Mouse (Mus musculus): Measurements from ENCODE around the gene Ptpn11. TPM values are rescaled to one million over a fixed set of nuclear protein-coding genes. Genes with fewer than 3 reads are reported as not detected.
A peak's percentile ranks its signal among the peaks of the same experiment; 100 is the strongest.

Gene Ptpn11
- total RNA-seq, 2 experiments from 2014 or later: 166 to 210 TPM

DNA sequence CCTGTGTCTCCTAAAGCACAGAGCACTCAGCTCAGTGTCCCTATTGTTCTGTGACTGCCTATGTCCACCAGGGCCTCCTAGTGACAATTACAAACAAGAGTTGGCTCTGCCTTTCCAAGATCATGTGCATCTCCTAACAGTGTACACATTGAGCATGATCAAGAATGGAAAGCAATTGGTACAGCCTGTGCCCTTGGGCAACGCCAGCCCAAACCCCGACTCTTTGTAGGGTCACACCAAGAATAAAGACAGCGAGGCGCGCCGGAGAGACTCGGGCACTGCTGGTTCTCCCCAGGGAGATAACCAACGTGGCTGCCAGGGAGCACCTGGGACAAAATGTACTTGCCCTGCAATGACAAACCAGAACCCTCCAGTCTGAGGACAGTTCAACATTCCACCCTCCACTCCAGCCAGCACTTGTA lies 3.6 kb downstream of the Ptpn11 start:
- DNase-seq: peak; percentile 45 to 67
- intact Hi-C loops (cut with DNase I): no loop called here

DNA sequence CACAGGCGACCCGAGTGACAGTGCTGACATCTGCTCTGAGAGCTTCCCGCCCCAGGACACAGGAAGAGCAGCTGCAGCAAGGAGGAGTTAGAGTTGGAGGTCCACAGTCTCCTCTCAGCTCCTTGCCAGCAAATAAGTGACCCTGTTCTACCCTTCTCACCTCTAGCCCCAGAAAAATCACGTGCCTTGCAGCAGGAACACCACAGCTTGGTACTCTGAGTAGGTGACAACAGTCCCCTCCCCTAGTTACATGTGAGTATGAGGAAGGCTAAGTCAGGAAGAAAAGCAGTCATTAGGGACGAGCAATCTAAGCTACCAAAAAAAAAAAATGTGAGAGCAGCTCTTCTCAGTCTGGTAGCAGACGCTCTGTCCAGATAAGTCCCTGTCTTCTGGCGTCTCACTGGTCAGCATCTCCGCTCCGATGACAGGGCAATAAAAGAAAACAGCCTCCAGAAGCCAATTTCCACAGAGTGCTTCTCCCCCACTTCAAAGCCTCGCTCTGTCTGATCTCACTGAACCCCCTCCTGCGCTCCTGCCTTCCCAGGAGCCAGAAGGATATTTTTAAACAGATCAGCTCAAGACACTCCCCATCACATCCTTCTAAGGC lies 6.1 kb downstream of the Ptpn11 start:
- intact Hi-C loops (cut with DNase I): no loop called here
- no peak for DNase-seq

DNA sequence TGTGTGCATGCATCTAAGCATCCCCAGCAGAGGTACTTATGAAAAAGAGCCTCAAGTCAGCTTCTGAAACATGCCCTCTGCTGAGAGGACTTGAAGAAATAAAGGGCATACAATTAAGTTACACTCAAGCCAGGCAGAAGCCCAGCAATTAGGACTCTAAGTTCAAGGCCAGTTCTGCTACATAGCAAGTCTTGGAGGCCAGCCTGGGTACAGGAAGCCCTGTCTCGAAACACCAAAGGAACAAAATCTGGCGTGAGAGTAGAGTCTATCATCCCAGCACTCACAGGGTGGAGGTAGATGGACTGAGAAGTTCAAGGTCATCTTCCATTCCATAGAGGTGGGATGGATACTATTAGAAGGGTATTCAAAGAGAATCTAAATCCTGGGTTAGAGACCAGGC lies 6.8 kb downstream of the Ptpn11 start:
- intact Hi-C loops (cut with DNase I): no loop called here
- DNase-seq: no peak

DNA sequence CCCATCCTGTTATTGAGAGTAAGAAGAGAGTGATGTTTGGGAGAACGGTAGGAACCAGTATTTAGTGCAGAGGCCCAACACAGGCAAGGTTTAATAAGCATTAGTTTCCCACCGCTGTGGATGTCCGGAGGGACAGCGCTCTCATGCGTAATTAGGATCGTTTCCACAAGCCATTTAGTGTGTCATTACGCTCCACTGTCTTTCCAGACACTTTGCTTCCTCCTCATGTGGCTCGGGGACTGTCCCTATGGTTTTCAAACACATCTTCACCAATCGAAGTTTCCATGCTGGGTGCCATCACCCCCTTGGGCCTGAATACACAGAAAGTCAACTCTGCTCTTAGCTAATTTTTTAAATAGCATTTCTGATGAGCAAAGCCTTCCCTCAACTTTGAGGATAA lies 7.9 kb downstream of the Ptpn11 start:
- intact Hi-C loops (cut with DNase I): no loop called here

DNA sequence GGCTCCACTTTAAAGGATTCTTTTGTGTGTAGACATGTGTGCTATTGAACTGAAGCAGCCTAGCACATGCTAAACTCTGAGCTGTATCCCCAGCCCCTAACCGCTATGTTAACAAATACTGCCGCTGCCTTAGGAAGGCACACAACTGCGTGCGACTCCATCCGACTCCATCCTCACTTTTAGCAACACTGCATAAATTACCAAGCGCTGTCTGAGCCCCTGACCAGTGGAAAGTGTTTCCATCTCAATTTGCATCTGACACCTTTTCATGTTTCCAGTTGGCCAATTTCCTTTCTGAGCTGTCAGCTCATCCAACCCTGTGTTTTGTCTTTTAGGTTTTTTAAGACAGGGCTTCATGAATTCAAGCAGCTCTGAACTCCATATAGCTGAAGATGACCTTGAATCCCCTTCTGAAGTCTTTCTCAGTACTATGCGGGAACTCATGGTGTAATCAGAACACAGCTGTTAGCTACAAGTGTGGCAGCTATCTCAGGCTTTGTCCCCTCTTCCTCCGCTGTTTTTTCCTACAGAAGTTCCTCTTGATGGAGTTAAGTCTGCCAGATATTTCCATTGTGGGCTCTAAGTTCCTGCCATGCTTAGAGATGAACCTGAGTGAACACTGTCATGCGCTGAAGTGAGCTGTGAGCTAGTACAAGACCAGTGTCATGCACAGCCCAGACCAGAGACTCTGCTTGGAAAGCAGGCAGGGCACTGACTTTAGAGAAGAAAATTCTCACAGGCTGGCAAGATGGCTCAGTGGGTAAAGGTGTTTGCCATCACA lies 11.9 kb downstream of the Ptpn11 start:
- DNase-seq: no peak
- intact Hi-C loops (cut with DNase I): no loop called here

More for the DNA sequence above, 7.9 kb downstream of the Ptpn11 start:
- no peak for DNase-seq

DNA sequence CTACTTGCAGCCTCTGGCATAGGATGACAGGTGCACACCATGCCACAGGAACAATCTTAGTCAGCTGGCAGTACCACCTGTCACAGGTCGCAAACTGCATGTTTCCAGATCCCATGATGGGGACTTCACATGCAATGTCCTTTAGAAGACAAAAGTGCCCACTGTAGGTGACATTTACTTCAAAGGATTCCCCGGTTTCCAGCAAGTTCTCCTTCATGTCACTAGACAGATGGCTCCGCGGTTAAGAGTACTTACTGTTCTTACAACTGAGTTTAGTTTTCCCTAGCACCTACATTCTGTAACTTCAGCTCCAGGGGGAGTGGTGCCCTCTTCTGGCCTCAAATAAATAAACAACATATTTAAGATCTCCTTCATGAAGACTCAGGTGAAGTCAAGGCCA lies 18.4 kb downstream of the Ptpn11 start:
- no peak for DNase-seq
- intact Hi-C loops (cut with DNase I): no loop called here

DNA sequence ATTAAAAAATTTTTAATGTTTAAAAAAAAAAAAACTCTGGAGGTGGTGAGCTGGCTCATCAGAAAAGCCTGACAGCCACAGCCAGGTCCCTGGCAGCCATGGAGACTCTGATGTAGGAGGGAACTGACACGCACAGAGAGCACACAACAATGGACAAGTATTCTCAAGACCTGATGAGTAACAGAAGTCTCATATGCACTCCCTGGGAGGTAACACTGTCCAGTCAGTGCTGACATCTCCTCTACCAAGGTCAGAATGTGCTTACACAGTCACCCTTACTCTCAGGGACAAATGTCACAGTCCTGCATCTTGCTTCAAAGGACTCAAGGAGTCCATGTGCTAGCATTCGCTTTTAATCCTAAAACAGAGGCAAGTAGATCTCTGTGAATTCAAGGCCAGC lies 21.6 kb downstream of the Ptpn11 start:
- intact Hi-C loops (cut with DNase I): loop anchor here (10.0 kb wide), 1 partner anchor 215 kb away; no protein-coding TSS in a partner anchor

DNA sequence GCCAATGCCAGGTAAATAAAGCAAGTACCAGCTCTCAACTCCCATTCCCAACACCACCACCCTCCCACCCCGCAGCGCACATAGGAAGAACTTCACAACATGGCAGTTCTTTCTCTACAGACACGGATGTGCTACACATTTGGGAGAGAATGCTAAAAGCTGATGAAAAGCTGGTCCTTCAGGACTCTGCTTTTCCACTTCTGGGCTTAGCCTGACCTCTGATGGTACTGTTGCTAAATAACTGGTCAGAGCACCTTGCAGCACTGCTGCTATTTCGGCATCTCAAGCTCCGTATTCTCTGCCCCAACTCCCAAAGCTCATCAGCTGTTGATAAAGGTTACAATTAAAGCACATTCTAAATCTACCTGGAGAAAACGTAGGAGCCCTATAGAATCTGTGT lies 24.3 kb downstream of the Ptpn11 start:
- intact Hi-C loops (cut with DNase I): loop anchor here (10.0 kb wide), 1 partner anchor 212 kb away; no protein-coding TSS in a partner anchor
- no peak for DNase-seq

More for the DNA sequence above, 21.6 kb downstream of the Ptpn11 start:
- no peak for DNase-seq

DNA sequence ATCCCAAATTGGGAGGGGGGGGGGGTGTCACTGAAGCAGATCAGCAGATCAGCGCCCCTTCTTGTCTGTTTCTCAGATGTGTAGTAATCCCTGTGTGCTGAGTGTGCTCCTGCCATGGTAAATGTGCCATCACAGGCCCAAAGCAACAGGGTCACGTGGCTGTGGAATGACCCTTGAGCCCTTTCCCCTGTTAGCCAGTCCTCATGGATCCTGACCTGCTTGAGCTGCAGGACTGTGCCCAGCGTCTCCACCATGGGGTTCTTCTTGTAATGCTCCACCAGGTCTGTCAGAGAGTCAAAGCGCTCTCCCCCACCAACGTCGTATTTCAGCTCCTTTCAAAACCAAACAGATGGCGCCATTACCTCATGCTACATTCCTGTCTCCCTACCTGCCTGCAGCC lies 28.3 kb downstream of the Ptpn11 start:
- intact Hi-C loops (cut with DNase I): loop anchor here (10.0 kb wide), 1 partner anchor 208 kb away; no protein-coding TSS in a partner anchor
- no peak for DNase-seq

DNA sequence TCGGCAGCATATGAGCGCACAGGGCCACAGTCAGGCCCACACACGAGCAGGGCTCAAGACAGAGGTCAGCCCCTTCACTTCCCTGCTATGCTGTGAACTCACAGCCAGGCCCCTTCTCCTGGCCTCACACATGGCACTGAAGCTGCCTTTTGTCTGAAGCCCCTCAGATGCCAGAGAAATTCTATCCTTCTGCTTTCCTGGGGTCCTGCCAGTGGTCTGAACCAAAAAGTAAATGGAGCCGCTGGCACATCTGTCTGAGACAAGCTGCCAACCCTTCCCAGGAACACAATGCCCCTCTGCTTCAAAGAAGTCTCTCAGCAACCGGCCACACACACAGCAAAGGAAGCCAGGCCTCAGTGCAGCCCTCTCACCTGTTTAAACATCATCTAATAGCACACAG lies 28.9 kb downstream of the Ptpn11 start:
- DNase-seq: no peak
- intact Hi-C loops (cut with DNase I): loop anchor here (10.0 kb wide), 1 partner anchor 207 kb away; no protein-coding TSS in a partner anchor

DNA sequence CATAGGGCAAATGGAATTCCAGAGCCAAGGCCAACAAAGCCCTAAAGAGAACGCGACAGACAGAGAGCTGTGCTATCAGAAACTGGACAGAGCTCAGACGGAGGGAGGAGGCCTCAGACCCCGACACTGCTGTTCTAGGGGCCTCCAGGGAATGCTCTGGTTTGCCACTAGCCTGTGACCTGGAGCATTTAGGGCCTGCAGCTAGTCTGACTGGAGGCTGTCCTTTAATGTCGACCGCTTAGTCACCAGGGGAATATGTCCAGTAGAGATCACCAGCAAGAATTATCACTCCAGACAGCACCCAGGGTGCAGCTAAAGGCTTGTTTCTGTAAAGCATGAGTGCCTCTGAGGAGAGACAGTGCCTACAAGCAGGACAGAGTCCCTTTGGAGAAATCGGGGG lies 32.2 kb downstream of the Ptpn11 start:
- intact Hi-C loops (cut with DNase I): no loop called here
- no peak for DNase-seq

DNA sequence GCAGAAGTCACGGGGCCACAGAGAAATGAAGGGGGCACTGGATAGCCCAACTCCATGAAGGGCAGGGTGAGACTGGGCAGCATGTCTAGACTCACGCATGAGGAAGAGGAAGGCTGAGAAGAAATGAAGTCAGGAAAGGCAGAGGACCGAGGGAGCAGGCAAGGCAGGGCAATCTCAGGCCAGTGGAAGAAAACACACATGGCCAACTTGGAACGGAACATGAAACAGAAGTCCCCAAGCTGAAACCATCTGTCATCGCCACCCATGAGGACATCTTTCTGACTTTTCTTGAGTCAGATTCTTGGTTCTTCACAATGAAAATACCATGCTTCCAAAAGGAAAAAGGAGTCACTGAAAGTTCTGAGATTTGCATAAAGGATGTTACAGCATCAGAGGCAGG lies 33.7 kb downstream of the Ptpn11 start:
- DNase-seq: no peak
- intact Hi-C loops (cut with DNase I): no loop called here

DNA sequence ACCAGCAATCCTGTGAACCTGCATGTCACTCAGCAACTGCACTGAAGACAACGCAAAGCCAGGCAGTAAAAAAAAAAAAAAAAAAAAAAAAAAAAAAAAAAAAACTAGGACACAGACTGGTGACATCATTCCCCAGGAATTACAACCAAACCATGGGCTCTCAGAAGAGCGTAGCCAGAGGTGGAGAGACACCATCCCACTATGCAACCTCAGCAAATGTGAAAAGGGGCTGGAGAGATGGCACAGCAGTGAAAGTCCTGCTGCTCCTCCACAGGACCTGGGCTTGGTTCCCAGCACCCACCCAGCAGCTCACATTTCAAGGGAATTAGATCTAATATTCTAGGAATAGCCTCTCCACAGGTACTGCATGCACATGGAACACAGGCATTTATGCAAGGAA lies 34.2 kb downstream of the Ptpn11 start:
- no peak for DNase-seq
- intact Hi-C loops (cut with DNase I): no loop called here

DNA sequence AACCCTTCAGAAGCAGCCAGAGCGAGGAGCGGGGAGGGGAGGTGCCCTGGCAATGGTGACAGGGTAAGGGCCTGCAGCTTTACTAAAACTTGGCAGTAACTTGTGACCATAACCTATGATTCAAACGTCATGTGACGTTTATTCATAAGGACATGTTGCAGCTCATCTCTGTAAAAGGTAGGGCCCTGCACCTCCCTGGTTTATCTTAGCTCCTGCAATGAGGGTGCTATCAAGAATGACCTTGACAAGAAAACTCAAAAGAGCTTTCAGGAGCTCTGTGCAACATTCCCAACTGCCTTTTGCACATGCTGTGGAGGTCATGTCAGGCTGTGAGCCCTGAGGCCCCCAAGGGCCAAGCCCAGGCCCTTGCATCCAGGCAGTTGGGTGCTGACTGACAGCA lies 35.1 kb downstream of the Ptpn11 start:
- no peak for DNase-seq
- intact Hi-C loops (cut with DNase I): no loop called here

DNA sequence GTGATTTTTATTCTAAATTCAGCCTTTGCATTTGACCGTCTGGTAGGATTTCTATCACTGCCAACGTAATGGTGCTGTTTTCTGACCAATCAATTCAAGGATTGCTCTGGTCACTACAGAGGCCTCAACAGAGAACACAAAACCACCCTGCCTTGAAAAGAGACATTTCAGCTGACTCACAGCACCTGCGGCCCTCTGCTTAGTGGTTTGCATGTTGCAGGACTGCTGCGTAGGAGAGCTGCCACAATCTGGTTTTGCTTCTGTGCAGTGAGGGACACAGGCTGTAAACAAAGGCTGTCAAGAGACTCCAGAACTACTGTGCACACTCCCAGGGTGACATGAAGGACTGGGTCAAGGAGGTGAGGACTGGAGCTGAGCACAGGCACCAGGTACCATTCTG lies 40.5 kb downstream of the Ptpn11 start:
- intact Hi-C loops (cut with DNase I): no loop called here
- no peak for DNase-seq

DNA sequence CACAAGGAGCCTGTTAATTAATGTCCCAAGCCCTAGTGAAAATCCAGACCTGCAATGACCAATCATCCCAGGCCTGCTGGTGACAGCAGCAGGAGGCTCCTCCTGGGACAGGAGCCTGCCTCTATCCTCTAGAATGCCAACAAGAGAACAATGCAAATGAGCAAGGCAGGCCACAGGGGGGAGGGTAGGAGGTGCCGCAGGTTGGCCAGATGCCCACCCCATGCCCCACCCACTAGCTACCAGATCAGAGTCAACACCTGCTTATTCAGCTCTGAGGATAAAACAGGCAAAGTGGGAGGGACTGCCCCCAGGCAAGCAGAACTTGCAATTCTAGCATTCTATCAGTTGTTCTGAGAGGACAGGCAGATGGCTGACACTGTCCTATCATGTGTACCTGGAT lies 42.0 kb downstream of the Ptpn11 start:
- no peak for DNase-seq
- intact Hi-C loops (cut with DNase I): no loop called here

DNA sequence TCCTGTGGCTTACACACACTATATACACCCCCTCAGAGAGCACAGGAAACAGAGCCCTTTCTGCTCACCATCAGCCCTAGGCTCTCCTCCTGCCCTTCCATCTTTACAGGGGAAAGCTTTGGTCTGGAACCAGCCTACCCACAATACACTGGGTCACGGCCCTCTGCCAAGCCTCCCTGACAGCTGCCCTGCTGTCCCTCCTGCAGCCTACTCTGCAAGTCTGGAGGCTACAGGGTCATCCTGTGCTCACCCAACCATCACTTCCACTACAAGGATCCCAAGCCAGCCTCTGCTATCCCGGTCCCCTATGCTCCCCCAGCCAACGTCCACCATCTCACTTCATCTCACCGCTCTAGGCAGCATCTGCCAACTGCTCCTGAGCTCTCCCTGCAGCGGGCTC lies 44.9 kb downstream of the Ptpn11 start:
- no peak for DNase-seq
- intact Hi-C loops (cut with DNase I): no loop called here

DNA sequence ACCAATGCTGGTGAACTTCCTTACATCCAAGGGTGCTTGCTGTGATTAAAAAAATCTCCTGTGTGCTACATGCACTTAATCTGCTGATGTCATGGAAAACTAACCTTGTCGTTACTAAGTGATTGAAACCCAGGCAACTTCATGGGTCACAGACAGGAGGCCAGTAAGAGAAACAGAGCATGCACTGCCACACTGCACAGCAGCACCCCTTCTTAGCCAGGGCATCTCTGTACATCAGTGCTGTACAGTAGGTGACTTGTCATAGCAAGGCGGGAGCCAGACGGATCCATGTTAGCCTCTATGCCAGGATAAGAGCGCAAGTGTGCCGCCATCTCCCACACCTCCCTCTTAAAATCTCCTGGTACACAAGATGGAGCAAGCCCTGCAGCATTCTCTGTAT lies 45.6 kb downstream of the Ptpn11 start:
- DNase-seq: no peak
- intact Hi-C loops (cut with DNase I): no loop called here

DNA sequence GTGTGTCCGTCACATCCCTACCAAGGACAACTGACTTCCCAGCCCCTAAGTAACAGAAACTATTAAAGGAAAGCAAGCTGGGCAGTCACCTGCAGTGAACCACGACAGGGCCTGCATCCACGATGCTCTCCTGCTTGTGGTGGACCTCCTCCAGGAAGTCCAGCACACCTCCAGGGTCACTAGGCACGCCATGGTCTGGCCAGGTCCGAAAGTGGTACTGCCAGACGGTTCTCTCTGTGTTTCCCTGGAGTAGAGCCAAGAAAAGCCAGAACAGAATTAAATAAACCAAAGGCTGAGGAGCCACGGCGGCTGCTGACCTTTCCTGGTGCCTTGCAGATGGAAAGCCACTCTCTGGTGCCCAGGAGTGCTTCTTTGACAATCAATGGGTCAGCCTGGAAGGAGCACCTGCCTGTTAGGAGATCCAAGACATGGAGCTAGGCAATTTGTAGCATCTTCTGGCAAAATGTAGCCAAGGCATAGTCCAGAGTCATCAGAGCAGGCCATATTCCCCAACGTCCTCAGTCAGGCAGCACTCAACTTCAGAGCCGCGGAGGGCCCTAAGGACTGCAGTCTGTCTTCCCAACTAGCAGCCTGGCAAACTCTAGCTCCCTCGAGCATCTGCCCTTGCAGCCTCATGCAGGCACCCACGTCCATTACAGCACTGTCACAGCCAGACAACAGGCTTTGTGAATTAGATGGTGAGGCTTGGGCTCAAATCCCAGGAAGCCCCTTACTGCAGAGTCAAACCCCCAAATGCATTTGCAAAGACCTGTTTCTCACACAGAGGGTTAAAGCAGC lies 46.6 kb downstream of the Ptpn11 start:
- intact Hi-C loops (cut with DNase I): no loop called here
- DNase-seq: no peak

DNA sequence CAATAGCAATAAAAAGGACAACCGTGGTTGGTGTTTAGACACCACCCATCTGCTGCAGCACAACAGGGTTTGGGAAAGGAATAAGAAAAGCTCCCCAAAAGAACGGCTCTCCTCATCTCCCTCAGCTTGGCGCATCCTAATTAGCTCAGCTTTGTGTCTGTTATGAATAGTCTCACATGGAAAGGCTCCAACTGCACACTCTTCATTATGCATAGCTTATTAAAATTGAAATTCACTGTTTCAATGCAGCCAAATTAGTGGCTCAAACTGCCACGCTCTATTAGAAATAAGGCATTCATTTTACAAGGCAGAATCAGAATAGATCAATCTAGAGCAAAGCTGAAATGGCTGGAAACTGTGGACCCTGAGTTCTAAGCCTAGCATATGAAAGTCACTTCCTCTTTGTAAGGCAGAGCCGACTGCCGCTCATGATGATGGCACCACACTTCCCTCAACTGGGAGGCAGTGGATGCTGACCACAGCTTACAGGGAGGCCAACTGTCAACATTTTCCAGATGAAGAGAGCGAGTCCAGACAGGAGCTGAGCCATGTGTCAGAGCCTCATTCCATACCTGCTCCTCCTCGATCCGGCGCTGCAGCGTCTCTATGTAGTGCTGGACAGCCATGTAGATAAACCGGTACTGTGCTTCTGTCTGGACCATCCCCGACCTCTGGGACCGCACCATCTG lies 48.6 kb downstream of the Ptpn11 start:
- intact Hi-C loops (cut with DNase I): no loop called here
- no peak for DNase-seq

DNA sequence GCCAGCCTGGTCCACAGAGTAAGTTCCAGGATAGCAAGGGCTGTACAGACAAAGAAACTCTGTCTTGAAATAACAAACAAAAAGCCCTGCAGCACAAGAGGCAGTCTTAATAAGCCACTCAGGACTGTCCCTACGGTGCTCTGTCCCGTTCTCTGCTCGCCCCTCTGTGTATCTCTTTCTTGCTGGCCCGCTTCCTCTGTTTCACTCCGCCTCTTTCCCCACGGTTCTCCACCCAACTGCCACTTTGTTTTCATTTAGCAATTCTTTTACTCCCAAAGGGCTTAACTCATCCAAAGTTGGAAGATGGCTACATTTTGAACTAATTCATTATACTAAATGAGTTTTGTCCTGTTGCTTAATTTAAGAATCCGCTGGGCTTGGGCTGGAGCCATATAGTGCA lies 50.9 kb downstream of the Ptpn11 start:
- intact Hi-C loops (cut with DNase I): no loop called here

More for the DNA sequence above, 50.9 kb downstream of the Ptpn11 start:
- DNase-seq: no peak
